Mouse (Mus musculus): ENCODE results near the gene Vopp1.

The Vopp1 gene

DNA sequence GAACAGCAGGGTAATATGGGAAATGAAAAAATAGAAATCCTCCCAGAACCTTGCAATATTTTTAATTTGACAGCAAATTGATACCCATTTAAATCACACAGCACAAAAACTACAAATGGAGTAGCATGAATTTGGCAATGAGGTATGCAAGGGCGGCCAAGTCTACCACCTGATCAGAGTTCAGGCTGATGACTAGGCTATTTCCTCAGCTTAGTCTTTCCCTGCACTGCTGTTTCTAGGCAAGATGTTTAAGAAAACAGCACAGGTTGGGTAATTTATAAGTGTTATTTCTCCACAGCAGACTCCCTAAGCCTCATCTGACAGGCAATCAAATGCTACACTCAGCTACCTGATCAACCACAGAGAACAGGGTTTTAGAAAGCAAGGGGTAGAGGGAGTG lies 40.7 kb downstream of the Vopp1 start:
- DNase-seq (ENCODE audit: low spot score): no peak

- DNase-seq (ENCODE audit: low spot score): no peak
These were observed 42.3 kb downstream of the Vopp1 start for GRCm38 (mm10) chr6:57782658-57783057.

GRCm38 (mm10) chr6:57780359-57780758 lies 44.6 kb downstream of the Vopp1 start:
- DNase-seq (ENCODE audit: low spot score): no peak

DNA sequence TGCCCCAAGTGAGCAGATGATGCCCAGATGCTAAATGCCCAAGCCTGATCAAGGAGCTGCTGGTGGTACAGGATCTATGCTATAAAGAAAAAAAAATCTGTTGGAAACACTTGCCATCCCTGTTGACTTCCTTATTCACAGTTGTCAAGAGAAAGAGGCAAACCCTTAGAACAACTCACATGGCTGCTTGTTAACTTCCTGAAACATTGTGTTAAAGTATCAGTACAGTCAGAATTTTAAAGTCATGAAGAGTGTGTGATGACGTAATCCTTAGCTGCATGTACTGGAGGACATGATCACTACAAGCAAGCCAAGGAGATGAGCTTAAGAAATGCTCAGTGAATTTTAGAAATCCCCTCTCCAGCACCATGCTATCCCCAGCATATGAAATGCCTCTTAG lies 51.2 kb downstream of the Vopp1 start:
- no peak for DNase-seq (ENCODE audit: low spot score)

GRCm38 (mm10) chr6:57770467-57771190 lies 54.3 kb downstream of the Vopp1 start:
- no peak for DNase-seq (ENCODE audit: low spot score)

- no peak for DNase-seq (ENCODE audit: low spot score)
These were observed 55.9 kb downstream of the Vopp1 start for GRCm38 (mm10) chr6:57768948-57769525.

DNA sequence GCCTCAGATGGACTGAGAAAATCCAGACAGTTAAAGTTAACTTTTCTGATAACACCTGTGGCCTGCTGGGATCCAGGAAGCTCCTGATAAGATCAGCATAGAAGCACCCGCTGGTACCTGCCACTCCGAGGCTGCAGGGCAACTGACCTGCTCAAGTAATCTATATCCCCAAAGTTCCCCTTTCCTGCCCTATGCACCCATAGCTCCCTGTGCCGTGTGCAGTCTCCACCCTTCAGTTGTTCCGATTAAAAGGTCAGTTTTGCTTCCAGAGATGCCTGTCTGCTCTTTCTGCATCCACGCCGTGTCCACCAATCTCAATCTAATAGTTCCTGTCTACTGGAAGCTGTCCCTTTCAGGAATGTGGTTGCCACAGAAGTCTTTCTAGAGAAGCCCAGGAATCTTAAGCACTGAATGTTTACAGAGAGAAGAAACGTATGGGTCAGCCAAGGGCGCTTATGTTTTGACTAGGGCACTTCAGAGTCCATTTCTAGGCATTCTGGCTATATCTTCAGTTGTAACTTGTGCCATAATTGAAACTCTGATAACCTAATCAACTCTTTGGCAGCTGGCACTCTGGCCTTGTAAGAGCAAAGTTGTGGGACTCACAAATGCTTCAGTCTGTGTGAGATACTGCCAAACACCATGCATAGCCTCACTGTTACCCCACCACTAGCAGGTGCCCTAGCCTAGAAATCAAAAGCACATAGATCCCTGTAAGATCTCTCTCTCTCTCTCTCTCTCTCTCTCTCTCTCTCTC lies 57.7 kb downstream of the Vopp1 start:
- DNase-seq (ENCODE audit: low spot score): peak; percentile 84

DNA sequence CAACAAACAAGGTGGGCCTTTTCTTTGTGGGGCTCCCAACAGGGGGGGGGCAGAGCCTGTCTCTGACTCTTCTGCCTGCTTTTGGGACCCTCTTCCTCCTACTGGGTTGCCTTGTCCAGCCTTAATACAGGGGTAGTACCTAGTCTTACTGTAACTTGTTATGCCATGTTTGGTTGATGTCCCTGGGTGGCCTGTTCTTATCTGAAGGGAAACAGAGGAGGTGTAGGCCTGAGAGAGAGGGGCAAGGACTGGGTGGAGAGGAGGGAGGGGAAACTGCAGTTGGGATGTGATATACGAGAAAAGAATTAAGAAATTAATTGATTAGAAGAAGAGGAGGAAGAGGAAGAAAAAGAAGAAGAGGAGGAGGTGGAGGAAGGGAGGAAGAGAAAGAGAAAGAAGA lies 58.7 kb downstream of the Vopp1 start:
- DNase-seq (ENCODE audit: low spot score): peak; percentile 79

GRCm38 (mm10) chr6:57765095-57765878 lies 59.7 kb downstream of the Vopp1 start:
- DNase-seq (ENCODE audit: low spot score): no peak

- DNase-seq (ENCODE audit: low spot score): no peak
These were observed 61.9 kb downstream of the Vopp1 start for GRCm38 (mm10) chr6:57763054-57763453.

GRCm38 (mm10) chr6:57753962-57754759 lies 70.8 kb downstream of the Vopp1 start:
- DNase-seq (ENCODE audit: low spot score): no peak

DNA sequence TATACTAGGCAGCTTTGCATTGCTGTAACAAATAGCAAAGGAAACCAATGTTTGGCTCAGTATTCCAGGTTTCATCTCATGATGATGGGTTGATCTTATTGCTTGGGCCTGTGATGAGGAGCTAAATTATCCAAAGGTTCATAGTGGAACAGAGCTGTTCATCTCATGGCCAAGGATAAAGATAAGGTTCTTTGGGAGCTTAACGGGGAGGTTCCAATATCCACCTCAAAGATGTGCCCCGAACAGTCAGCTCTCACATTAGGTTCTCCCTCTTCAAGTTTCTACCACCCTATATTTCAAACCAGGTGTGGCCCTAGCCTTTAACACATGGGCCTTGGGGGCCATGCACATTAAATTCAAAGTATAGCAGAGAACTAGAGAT lies 79.2 kb downstream of the Vopp1 start:
- no peak for DNase-seq (ENCODE audit: low spot score)

- peak; percentile 94 for DNase-seq (ENCODE audit: low spot score)
These were observed 79.8 kb downstream of the Vopp1 start for GRCm38 (mm10) chr6:57744974-57745747.

GRCm38 (mm10) chr6:57744123-57744522 lies 80.8 kb downstream of the Vopp1 start:
- DNase-seq (ENCODE audit: low spot score): no peak

DNA sequence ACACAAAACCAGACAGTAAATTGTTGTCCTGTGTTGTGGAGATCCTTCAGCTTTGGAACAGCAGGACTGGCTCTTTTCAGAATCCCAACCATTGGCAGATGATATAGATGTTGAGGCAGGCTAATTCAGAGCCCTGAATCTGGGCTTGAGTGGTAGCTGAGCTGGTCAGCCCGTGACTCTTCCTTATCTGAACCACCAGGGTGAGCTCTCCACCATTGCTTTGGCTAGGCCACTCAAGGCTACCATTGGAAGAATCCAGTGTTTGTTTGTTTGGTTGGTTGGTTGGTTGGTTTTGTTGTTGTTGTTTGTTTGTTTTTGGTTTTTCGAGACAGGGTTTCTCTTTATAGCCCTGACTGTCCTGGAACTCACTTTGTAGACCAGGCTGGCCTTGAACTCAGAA lies 81.6 kb downstream of the Vopp1 start:
- no peak for DNase-seq (ENCODE audit: low spot score)

DNA sequence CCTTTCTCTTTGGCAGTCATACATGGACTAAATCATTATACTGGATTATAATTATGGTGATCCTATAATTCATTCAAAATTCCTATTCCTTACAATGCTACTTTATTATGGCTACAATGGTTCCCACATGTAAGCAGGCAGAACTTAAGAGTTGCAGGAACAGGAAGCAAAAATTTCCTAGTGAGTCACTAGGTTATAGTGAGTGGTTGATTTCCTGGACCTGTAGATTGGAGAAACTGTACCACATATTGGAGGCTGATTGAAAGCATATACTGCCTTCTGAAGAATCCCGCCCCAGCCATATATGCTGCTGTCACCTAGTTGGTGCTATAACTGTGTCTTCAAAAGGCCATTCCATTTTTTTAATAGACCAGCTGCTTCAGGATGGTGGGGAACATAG lies 82.2 kb downstream of the Vopp1 start:
- DNase-seq (ENCODE audit: low spot score): no peak

GRCm38 (mm10) chr6:57721347-57721746 lies 103.6 kb downstream of the Vopp1 start:
- no peak for DNase-seq (ENCODE audit: low spot score)

DNA sequence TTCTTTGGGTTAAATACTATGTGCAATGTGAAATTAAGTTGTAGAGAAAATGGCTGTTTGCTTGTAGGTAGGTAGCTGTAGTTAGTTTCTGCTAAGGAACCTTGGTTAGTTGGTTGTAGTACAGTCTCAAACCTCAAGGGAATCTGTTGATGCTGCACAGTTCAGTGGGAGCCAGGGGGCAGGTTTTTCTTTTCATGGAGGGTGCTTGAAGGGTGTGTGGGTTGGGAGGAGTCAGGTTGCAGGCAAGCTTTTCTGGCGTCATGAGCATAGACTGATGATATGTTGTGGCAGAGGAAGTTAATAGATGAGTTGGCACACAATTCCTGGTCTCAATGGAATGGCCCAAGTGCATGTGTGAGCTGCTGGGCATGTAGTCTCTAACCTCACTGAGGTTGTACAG lies 113.2 kb downstream of the Vopp1 start:
- no peak for DNase-seq (ENCODE audit: low spot score)

DNA sequence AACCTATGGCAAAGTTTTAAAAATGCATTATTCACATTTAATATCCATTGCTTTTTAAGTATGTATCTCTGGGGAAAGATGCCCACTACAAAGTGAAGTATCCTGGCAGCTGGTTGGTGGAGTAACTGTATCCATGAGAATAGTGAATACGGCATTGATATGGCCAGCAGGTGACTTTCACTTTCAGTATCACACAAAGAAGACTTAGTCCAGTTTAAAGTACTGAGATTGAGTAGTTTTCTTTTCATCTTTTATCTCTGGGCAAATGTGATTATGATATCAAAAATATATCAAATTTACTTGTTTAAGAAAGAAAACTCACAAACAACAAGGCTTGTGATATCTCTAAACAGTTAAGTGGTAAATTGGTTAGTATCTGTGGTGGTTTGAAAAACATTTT lies 118.2 kb downstream of the Vopp1 start:
- no peak for DNase-seq (ENCODE audit: low spot score)

DNA sequence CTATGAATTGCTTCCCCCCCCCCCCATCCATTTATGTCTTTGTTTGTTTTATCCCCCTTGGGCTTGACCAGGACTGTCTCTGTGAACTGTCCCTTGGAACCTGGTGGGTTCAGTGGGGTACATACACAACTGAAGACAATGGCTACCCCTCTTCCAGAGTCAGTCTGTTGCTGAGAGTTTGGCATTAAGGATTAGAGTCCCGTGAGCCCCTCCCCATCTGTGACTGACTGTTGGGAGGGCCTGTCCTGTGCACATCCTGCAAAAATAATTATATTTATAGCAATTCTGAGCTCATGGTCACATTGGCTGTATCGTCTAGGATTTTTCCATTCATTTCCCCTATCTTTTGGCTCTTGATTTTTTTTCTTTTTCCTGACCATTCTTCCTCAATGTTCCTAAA lies 121.3 kb downstream of the Vopp1 start:
- peak; percentile 17 for DNase-seq (ENCODE audit: low spot score)
